Mouse (Mus musculus): Measurements from ENCODE around the gene Poc1a. TPM values are rescaled to one million over a fixed set of nuclear protein-coding genes. Genes with fewer than 3 reads are reported as not detected.
A peak's percentile ranks its signal among the peaks of the same experiment; 100 is the strongest.

Gene Poc1a
- total RNA-seq (2017) = 22.9 and 26.5 TPM in 2 replicates

DNA sequence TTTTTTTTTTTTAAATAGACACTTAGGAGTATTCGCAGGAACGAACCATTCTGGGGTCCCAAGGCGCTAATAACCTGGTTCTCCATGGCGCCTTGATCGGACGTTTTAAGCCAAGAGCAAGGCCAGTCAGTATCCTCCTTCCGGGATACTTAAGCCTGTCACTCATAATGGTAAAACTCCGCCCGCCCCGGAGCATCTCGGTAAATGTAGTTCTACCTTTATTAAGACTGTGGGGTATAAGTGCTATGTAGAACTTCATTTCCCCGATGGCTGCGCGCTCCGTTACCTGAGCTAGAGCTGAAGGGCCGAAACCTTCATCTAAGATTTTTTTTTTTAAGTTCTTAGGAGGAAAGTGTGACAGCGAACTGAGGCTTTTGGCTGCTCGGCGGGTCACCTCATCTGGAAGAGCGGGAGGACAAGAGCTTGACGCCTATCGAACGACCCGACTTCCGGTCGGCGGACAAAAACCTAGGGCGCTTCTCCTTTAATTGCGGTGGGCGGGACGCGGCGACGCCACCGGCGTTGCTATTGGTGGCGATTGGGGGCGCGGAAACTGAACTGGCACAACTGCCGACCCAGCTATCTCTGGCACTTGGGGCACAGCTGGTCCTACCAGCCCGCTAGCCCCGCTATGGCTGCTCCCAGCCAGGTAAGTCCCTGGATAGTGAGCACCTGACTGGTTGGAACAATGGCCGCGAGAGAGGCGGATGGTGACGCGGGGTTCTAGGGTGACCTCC, at the start of gene Poc1a:
Gene Poc1a, plus strand, starts transcription at position 254 of the 737 bp plus-strand sequence.
- peak; percentile 93 for ATAC-seq (replicated peaks; ENCODE audit: low read depth, poor library complexity, severe bottlenecking)

DNA sequence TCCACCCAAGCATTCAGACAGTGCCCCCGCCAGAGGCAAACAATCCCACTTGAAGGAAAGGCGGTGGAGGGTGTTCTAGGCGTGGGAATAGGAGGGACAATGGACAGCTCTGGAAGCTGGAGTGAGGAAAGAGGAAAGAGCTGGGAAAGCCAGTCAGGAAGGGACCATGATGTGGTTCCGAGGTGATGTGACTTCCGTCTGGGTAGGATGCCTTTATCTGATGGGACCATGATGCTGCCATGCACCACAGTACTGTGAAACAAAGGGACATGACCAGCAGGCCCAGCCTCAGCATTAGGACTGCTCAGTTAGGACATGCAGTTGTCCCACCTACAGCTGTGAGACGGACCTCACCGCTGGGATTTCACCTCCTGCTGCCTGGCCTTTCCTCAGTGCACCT, 49.6 kb upstream of the Poc1a start:
- no peak for ATAC-seq (replicated peaks; ENCODE audit: low read depth, poor library complexity, severe bottlenecking)

DNA sequence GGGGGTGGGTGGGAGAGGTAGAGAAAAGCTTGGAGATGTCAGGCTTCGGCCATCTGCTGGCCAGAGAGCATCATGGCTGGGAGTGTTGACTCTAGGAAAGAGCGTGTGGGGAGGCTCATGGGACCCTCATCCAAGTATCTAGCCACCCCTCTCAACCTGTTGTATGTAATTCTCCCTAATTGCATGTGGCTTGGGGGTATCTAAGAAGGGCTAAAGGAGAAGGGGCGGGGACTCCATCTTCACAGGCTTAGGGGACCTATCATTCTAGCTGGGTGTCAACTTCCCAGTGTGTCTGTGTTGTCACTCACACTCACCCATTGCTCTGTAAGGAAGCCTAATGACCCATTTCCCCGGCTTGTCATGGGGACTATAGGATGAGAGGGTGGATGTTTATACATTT, 49.0 kb upstream of the Poc1a start:
- no peak for ATAC-seq (replicated peaks; ENCODE audit: low read depth, poor library complexity, severe bottlenecking)

DNA sequence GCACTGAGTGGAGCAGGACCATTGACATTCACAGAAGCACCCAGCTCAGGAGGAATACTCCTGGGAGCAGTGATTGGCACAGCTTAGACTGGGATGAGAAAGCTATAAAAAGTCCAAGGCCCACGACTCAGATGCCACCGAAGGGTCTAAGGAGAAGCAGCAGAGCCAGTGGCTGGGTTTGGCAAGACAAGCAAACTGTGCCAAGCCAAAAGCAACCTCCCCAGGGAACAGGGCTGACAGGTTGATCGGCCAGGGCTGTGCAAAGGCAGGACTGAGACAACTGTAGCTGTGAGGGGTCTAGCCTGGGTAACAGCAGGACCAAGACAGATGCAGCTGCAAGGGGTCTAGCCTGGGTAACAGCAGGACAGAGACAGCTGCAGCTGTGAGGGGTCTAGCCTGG, 47.9 kb upstream of the Poc1a start:
- ATAC-seq (replicated peaks; ENCODE audit: low read depth, poor library complexity, severe bottlenecking) = no peak

DNA sequence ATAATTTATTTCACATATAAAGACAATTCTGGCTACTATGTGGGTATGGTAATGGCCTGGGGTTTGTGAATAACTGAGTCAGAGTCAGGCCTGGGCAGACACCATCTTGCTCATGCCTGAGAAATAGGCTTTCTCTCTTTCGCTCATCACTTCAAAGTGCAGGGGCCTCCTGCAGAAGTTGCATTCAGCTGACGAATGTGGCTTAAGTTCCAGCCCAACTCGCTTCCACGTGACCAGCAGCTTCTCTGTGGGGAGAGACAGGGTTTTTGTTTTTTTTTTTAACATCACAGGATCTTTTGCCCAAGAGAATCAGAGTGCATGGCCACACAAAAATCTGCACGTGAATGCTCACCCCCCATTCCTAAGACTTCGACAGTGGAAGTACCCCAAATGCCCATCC, 46.9 kb upstream of the Poc1a start:
- no peak for ATAC-seq (replicated peaks; ENCODE audit: low read depth, poor library complexity, severe bottlenecking)

DNA sequence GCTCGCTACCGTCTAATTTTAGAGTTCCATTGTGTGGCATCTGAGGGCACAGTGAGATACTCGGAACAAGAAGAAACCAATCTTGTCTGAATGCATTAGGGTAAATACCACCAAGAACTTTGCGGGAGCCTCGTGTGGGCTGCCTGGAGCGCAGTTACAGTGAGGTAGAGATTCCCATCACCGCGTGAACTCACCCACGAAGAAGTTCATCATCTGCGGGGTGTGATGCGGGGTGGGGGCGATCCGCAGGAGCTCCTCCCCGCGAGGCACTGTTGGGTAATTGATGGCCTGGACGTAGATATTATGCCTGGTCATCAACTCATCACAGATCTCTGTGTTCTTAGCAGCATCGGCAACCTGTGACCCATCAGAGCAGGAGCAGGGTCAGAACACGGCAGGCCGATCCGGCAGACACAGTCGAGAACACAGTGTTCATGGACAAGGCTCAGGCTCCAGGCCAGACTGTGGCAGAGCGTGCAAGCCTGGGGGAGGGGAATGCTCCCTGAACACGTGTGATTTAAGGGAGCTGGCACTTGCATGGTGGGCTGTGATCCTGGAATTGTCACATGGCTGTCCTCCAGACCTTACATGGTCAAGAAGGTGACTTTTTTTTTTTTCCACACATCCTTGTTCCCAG, 45.5 kb upstream of the Poc1a start:
- no peak for ATAC-seq (replicated peaks; ENCODE audit: low read depth, poor library complexity, severe bottlenecking)

DNA sequence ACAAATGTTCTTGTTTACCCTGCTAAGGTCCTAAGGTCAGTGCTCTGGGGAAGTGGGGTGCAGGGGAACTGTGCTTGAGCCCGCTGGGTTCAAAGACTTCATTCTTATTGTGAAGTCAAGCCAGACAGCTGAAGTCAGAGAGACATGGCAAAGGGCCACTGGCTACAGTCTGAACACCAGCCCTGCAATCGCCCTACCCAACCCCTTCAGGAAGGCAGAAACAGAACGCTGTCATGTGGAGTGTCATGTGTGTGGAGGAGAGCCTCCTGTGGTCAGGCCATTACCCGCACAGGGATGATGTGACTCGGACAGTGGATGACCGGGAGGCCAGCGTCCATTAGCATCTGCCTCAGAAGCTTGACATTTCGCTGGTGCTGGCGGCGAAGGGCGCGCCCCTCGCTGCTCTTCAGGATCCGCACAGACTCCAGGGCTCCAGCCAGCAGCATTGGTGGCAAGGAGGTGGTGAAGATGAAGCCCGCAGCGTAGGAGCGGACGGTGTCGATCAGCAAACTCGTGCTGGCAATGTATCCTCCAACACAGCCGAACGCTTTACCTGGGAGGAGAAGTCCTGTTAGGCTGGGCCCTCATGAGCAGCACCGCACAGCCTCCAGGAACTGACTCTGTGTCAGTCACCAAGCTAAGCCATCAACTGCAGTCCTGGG, 44.6 kb upstream of the Poc1a start:
- no peak for ATAC-seq (replicated peaks; ENCODE audit: low read depth, poor library complexity, severe bottlenecking)

DNA sequence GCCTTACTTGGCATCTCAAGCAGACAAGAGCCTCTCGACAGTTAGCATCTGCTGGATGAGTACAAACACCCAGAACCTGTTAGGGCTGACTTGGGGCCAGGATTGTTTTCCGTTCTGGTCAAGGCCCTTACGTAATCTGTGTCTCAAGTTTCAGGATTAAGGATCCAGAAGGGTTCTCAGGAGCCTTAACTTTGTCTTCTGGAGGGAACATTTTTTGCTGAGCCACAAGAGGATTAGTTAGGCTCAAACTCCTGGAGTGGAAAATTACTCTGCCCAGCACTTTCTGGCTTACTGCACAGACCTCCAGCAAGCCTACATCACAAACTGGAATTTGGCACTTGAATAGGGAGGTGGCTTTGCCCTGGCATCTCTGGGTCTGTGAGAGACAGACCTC, 44.0 kb upstream of the Poc1a start:
- no peak for ATAC-seq (replicated peaks; ENCODE audit: low read depth, poor library complexity, severe bottlenecking)

DNA sequence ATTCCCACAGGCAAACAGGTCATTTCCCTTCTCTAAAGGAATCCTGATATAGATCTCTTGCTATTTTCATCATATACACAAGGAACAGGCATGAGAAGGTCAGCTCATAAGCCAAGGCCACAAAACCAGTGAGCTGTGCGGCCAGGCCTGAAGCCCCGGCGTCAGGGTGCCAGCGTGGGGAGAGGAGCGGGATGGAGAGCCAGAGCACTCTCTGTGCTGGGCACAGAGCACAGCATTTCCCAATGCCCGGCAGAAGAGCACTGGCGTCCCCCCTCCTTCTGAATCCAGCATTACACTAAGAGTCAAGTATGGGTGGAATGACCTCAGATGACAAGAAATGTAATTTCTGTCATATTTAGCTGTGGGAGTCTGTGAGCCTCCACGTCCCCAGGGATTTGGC, 43.5 kb upstream of the Poc1a start:
- ATAC-seq (replicated peaks; ENCODE audit: low read depth, poor library complexity, severe bottlenecking) = no peak

DNA sequence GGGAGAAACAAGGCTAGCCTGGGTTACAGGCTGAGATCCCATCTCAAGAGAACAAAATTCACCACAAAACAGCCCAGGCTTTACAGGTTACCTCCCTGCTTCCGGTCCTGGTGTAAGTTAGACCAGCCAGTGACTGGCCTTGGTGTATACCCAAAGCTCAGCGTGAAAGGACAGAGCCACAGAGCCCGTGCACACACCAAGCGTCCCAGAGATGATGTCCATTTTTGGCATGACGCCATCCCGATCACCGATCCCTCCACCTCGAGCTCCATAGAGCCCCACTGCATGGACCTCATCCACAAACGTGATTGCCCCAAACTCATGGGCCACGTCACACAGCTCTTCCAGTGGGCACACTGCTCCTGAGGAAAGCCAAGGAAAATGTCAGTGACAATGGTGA, 43.0 kb upstream of the Poc1a start:
- ATAC-seq (replicated peaks; ENCODE audit: low read depth, poor library complexity, severe bottlenecking) = no peak

DNA sequence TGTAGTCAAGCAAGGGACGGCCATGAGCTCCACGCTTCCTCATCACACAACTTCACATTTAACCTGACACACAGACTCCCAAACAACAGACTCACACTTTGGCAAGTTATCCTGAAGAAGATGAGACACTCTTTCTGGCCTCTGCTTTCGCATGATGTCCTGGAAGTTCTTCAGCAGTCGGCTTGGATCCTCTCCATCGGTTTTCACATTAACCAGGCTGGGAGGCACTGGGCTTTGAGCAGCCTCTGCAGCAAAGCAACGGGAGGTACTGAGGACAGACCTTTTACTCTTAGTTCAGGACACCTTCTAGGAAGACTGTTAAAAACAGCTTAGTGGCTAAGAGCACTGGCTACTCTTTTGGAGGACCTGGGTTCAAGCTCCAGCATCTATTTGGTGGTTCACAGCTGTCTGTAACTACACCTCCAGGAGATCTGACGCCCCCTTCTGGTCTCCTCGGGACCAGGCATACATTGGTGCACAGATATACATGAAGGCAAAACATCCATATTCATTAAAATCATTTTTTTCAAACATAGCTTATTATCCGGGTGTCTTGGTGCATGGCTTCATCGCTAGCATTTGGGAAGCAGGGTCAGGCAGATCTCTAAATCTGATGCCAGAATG, 39.2 kb upstream of the Poc1a start:
- no peak for ATAC-seq (replicated peaks; ENCODE audit: low read depth, poor library complexity, severe bottlenecking)

DNA sequence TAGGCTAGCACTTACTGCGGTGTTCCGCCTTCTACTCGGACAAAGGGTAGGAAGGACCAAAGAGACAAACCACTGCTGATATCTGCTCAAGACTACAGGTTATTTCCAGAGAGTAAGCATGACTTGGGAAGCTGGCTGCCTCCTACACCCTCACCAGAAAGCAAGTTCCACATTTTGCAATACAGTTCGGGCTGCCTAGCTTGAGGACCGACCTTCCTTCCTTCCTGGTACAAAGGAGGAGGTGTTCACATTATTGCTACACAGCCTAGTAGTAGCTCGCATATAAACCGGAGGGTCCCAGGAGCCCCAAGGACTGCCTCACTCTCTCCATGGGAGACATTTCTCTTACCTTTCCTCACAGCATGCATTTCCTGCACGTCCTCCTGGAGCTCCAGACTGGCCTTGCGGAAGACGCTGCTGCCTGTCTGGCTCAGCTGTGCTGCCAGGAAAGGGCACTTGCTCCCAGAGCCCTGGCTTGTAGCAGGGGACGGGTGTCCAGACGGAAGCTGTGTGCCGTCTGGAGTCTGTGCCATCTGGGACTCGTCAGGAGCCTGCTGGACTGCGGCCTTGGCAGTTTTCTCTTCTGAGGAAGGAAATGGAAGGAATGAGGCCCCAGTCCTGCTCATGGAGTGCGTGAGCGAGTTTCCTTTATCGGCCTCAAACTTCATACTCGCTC, 37.9 kb upstream of the Poc1a start:
- ATAC-seq (replicated peaks; ENCODE audit: low read depth, poor library complexity, severe bottlenecking) = peak; percentile 68

DNA sequence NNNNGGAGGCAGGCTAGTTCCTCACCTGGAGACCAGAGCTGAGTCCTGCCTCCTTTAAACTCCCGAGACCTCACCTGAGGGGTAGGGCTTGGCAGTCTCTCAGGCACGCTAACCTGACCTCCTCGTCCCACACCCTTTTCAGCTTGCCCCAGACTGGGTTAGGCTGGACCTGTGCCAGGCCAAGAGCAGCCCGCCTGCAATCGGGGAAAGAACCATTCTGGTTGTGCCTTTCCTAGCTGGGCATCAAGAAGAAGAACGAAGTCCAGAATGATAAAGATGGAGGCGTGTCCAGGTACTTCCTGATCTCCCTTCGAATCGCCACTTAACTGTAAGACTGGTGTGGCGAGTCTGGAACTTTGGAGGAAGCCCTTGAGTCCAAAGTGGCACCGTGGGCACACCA, 31.3 kb upstream of the Poc1a start:
- no peak for ATAC-seq (replicated peaks; ENCODE audit: low read depth, poor library complexity, severe bottlenecking)

DNA sequence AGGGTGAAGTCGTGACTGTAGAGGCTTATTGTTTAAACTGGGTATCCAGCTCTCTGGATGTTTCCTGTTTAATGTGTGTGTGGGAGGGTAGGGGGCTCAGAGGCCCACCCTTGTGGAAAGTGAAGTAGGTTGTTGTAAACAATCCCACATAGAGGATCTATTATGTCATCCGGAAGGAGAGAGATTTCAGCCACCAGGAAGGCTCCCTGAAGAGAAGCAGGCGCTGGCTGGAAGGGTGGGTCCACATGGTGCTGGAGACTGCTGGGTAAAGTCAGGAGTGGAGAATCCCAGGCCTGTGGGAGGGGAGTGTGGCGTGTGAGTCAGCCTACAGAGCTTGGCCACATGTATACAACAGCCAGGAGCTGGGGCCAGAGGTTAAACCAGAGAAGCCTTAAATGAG, 30.6 kb upstream of the Poc1a start:
- ATAC-seq (replicated peaks; ENCODE audit: low read depth, poor library complexity, severe bottlenecking) = no peak

DNA sequence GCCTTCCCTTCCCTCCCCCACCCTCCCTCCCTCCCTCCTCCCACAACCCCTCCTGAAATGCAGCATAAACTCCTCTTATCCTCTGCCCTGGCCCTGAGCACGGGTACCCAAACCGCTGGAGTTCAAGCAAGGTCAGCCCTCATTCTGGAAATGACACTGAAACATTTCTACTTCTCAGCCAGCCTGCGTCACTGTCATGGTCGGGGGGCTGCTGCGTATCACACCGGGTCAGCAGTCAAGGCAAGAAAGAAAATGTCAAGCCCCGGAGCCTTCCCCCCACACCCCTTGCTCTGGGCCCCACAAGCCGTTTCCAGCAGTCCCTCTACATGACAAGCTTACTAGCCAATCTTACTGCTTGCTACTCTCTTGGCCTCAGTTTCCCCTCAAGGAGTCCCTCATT, 29.8 kb upstream of the Poc1a start:
- no peak for ATAC-seq (replicated peaks; ENCODE audit: low read depth, poor library complexity, severe bottlenecking)

DNA sequence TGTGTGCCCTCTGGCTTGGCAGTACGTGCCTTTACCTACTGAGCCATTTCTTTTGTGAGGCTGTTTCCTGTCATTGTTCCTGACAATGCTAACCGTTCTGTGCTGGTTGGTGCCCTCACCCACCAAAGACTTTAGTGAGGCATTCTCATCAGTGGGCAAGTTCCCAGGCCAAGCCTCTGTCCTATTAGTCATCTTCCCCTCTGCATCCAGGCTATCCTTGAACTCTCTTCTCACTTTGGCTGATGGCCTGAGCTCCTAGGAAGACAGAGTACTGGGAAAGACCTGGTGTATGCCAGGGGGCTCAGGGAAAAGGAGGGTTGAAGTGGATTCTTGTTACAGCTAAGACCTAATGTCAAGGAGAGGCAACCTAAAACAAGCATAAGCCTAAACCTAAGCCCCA, 26.9 kb upstream of the Poc1a start:
- ATAC-seq (replicated peaks; ENCODE audit: low read depth, poor library complexity, severe bottlenecking) = no peak

DNA sequence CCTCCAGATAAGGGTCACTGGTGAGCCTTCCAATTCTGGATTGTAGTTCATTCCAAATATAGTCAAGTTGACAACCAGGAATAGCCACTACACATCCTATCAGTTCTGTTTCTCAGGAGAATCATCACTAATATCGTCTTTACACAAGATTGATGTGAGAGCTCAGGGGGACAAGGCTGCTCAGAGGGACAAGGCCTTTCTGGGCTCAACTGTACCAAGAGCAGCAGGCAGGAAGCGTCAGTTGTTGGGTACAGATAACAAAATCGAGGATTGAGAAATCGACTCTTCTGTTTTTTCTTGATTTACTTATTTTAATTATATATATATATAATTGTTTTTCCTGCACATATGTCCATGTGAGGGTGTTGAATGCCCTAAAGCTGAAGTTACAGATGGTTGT, 22.4 kb upstream of the Poc1a start:
- no peak for ATAC-seq (replicated peaks; ENCODE audit: low read depth, poor library complexity, severe bottlenecking)

DNA sequence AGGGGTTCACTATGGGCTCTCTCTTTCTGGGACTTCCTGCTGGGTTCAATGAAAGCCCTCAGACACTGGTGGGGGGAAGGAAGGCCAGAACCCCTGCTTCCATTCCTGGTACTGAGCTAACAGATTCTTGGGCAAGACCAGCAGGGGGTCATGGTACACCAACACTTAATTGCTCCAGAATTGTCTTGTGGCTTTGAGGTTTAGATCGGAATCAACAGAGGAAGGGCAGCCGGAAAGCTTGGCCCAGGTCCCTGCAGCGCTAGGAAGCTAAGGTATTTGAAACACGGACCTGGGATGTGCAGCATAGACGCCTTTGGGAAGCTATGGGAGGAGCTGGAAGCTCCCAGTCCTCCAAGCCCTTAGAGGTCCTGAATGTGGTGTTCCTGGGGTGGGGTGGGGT, 21.9 kb upstream of the Poc1a start:
- ATAC-seq (replicated peaks; ENCODE audit: low read depth, poor library complexity, severe bottlenecking) = peak; percentile 66

DNA sequence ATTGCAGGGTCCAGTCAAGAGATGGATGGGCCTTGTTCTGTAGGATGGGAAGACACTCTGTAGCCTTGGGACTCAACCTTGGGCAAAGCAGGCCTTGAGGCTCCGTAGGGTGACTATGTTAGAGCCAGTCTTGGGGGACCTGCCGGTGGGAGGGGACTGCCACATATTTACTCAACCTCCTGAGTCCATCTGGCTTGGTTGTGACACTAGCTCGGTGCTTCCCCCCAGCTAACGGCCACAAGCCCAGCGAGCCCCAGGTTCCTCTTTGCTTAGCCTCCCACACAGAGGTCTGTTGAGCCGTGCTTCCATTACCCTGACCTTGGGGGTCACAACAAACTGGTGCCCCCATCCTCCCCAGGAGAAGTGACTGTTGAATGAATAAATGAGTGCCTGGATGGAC, 19.8 kb upstream of the Poc1a start:
- ATAC-seq (replicated peaks; ENCODE audit: low read depth, poor library complexity, severe bottlenecking) = peak; percentile 80

DNA sequence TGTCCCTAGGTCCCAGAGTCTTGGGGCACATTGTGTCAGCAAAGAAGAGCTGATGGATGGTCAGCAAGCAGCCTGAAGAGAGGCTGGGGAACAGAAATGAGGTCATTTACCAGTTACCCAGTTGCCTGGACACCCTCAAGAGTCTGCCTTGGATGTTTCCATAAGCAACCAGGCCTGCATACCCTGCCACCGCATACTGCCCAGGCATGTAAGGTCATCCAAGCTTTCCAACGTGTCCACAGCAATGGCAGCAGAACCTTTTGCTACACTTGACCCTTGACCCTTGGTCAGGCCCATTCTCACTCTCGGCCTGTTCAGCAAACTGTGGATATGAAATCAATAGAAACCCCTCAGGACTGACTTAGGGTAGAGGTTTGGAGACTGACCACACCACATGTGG, 19.4 kb upstream of the Poc1a start:
- ATAC-seq (replicated peaks; ENCODE audit: low read depth, poor library complexity, severe bottlenecking) = peak; percentile 7; the same call in 1 of the 2 replicates

DNA sequence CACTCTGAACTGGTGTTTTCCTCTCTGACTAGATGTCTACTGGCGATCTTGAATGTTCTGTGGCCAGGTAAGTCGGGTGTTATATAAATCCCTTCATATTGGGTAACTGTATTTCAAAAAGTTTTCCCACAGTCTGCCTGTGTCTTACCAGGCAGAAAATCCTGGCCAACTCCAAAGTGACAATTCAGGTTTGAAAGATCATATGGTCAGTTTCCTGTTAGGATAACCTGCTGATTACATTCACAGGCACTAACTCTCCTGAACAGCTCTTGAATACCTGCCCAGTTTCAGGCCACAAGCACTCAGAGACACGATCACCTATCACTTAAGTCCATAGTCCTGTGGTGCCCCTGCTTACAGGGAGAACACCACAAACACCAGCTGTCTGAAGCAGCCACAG, 18.8 kb upstream of the Poc1a start:
- no peak for ATAC-seq (replicated peaks; ENCODE audit: low read depth, poor library complexity, severe bottlenecking)

Measured in common myeloid progenitor, adult 5-6 weeks (primary cell).